Mouse (Mus musculus) gastrocnemius, adult 2 months (tissue): ENCODE data around the gene Tprn. TPM values are rescaled to one million over a fixed set of nuclear protein-coding genes. Genes with fewer than 3 reads are reported as not detected.

Experiments used
- DNase-seq: peaks from one replicate; pipeline ENCODE4 v3.0.0; 2022
- H3K27ac ChIP-seq: fragments of 200-600 bp; 2 replicates; pipeline ENCODE4 v1.8.1; 2022; ENCODE audit warnings: mild to moderate bottlenecking
- H3K4me3 ChIP-seq: fragments of 200-600 bp; 2 replicates; pipeline ENCODE4 v1.8.1; 2022; ENCODE audit warnings: mild to moderate bottlenecking, moderate library complexity
- CTCF ChIP-seq: fragments of 200-600 bp; IDR thresholded peaks from 2 replicates; pipeline ENCODE4 v1.8.1; 2022; ENCODE audit warnings: antibody characterized with exemption, mild to moderate bottlenecking, moderate library complexity
- intact Hi-C: fragments of 180-260 bp; cut with DNase I; formaldehyde crosslinking; loops from one replicate; pipeline ENCODE4 v1.15.1; 2025
- total RNA-seq, 2 experiments: library from RNA; stranded (reverse); gene quantifications; 2 replicates each; pipeline ENCODE4 v1.2.3; 2021

The Tprn gene
- total RNA-seq, 2 experiments from 2014 or later, result 3.1 to 3.5 TPM

- DNase-seq, result no peak
- peak overlapping the region; percentile 91 for H3K4me3 ChIP-seq
- intact Hi-C loops, result no loop called here
- TF ChIP-seq CTCF, result no peak
- H3K27ac ChIP-seq, result peak overlapping the region; percentile 85
Observed at GRCm38 (mm10) chr2:25261870-25262269, 548 bp upstream of the Tprn start.

GRCm38 (mm10) chr2:25262795-25263622 lies 591 bp downstream of the Tprn start:
- TF ChIP-seq CTCF, result no peak
- intact Hi-C loops, result no loop called here
- Histone ChIP-seq H3K27ac (peak overlapping the region; percentile 85), H3K4me3 (peak overlapping the region; percentile 91)
- DNase-seq, result peak; percentile 55

DNA sequence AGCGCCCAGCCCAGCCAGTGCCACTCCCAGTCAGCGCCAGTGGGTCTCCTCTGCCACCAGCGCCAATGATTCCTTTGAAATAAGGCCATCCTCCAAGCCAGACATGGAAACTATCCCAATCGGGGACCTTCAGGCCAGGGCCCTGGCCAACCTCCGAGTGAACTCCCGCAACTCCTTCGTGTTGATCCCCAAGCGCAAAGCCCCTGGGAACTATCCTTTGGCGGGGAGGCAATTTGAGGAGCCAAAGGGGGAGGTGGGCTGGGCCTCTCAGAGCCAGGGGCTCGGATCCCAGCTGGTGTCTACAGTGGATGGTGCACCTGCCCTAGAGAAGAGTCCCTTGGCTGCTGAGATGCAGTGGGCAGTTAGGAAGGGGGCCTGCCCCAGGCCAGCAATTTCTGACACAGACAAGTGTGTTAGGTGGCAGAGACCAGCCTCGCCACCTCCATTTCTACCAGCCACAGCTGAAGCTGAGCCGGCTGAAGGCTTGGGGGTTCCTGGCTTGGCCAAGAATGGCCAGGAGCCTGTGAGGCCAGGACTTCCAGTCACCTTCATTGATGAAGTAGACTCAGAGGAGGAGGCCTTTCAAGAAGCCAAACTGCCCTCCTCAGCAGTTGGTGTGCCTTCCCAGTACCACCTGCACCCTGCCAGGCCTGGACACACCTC lies 1.3 kb downstream of the Tprn start:
- DNase-seq, result no peak
- TF ChIP-seq CTCF, result no peak
- H3K27ac ChIP-seq, result peak overlapping the region; percentile 85
- peak overlapping the region; percentile 91 for H3K4me3 ChIP-seq
- intact Hi-C loops, result no loop called here

- intact Hi-C loops, result no loop called here
- peak overlapping the region; percentile 91 for H3K4me3 ChIP-seq
Observed at GRCm38 (mm10) chr2:25264286-25264660, 1.9 kb downstream of the Tprn start.

DNA sequence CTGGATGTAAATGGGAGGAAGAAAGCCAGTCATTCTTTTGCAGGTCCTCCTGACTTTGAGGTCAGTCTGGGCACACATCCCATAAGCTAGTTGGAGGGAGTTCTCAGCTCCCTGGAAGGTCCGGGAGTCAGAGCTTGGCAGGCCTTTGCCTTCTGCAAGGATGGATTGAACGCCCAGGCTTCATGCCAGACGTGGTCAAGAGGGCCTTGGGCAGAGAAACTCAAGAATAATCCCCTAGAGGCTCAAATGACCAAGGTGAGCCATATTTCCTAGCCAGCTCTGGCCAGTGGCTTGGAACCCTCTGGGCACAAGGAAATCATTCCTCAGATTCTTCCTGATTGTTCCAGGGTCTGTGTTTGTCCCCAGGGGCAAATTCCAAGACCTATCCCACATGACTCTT lies 2.4 kb downstream of the Tprn start:
- no peak for TF ChIP-seq CTCF
- no peak for DNase-seq
- Histone ChIP-seq H3K4me3 (peak overlapping the region; percentile 91), H3K27ac (peak overlapping the region; percentile 85)
- intact Hi-C loops, result no loop called here

More at GRCm38 (mm10) chr2:25264286-25264660, 1.9 kb downstream of the Tprn start:
- H3K27ac ChIP-seq, result peak overlapping the region; percentile 85
- no peak for DNase-seq
- no peak for TF ChIP-seq CTCF

DNA sequence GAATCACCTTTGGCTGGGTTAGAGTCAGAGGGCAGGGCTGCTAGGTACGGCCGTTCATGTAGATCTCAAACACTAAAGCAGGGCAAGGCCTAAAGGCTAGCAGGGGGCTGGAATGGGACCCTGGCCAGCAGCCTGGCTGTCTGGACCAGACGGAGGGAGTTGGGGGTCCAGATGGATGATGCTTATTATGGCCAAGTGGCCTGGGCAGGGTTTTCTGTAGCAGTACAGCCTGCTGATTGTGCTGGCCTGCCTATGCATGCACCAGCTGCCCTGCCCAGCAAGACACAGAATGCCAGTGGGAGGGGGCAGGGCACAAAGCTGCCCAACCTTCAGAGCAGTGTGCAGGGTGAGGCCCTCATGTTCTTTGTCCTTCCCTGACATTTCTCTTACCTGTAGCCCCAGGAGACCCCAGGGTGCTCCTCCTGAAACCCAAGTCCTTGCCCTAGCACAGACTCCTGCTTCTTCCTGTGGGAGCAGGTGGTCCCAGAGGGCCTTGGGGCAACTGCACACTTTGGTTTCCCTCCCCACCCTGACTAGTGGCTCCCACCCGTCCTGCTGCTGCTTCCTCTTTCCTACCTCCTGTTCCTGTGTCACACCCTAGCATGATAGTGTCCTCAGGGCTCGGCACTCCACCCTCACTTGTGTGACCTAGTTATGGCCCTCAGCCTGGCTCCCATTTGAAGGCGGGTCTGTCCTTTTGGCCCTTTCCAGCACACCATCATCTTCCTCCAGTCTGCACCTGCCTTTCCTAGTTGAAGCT lies 3.7 kb downstream of the Tprn start:
- intact Hi-C loops, result no loop called here
- Histone ChIP-seq H3K27ac (peak overlapping the region; percentile 85), H3K4me3 (peak overlapping the region; percentile 91)
- DNase-seq, result peak; percentile 49
- no peak for TF ChIP-seq CTCF

DNA sequence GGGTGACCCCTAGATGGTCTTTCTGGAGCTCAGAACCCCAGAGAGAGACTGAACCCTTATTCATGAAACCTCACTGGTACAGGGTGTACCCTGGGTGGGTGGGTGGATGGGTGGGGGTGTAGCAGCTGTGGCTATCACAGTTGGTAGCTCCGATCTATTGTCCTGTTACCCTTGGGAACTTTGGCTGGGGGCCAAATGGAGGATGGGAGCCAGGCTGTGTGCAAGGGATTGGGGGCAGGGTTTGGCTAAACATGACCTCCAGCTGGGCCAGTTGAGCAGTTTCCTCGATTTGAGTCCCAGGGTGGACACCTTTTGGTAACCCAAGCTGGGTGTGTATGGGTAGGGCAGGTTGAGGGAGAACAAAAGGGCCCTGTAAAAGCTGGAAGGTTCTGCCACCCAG lies 4.3 kb downstream of the Tprn start:
- TF ChIP-seq CTCF, result no peak
- DNase-seq, result peak; percentile 62
- Histone ChIP-seq H3K27ac (peak overlapping the region; percentile 85), H3K4me3 (peak overlapping the region; percentile 91)
- intact Hi-C loops, result no loop called here

DNA sequence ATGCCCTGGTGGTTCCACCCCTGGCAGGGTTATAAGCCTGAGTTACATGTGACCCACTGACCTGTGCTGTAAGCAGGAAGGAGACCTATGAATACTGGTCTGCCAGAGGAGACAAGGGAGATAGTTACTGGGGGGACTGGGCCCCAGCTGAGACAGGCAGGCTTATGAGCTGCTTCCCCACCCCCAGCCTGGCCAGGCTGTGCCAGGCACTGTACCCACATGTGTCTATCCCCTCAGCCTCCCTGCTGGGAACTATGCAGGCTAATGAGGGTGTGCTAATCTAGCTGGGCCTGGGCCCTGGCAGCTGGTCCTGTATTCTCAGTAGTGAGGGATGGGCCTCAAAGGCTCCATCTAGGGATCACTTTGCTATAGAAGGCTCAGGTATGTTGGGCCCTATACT lies 4.8 kb downstream of the Tprn start:
- intact Hi-C loops, result no loop called here
- H3K4me3 ChIP-seq, result no peak overlapping the region
- no peak for DNase-seq
- H3K27ac ChIP-seq, result peak overlapping the region; percentile 85
- TF ChIP-seq CTCF, result no peak

GRCm38 (mm10) chr2:25267746-25268309 lies 5.4 kb downstream of the Tprn start:
- no peak for TF ChIP-seq CTCF
- intact Hi-C loops, result no loop called here

GRCm38 (mm10) chr2:25271827-25272511 lies 9.6 kb downstream of the Tprn start, which contains the start of the genes Ssna1 and Anapc2:
Ssna1 (minus strand) TSS chr2:25272438.
Anapc2 (plus strand) TSS chr2:25272478.
- intact Hi-C loops, result loop anchor here (5.0 kb wide), 2 partner anchors 60 to 80 kb away; partner anchors contain the start of gene Man1b1
- Histone ChIP-seq H3K4me3 (peak within 1 kb of the TSS; percentile 98), H3K27ac (peak within 1 kb of the TSS; percentile 97)
- peak; percentile 98 for DNase-seq
- TF ChIP-seq CTCF, result peak; percentile 53

More at GRCm38 (mm10) chr2:25267746-25268309, 5.4 kb downstream of the Tprn start:
- DNase-seq, result no peak
- no peak overlapping the region for H3K4me3 ChIP-seq
- H3K27ac ChIP-seq, result peak overlapping the region; percentile 85

DNA sequence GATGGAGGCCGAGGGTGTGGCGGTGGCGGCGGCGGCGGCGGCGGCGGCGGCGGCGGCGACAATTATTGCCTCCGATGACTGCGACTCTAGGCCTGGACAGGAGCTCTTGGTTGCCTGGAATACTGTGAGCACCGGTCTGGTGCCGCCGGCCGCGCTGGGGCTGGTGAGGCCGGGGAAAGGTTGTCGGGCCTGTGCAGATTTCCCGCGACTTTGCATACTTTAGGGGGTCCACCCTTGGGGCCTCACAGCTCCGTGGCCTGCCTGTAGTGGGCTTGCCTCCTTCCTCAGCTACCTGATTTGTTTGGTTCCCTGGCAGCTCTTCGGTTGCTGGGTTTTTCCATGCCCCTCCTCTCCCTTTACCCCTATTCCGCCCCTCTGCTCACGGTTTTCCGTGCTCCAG lies 10.1 kb downstream of the Tprn start:
- DNase-seq, result no peak
- TF ChIP-seq CTCF, result no peak
- Histone ChIP-seq H3K4me3 (peak overlapping the region; percentile 98), H3K27ac (peak overlapping the region; percentile 97)
- intact Hi-C loops, result loop anchor here (5.0 kb wide), 2 partner anchors 60 to 80 kb away; partner anchors contain the start of gene Man1b1
